Mouse (Mus musculus) liver, embryonic 16.5 days (tissue): Measurements from ENCODE around the gene Mipol1. TPM values are rescaled to one million over a fixed set of nuclear protein-coding genes. Genes with fewer than 3 reads are reported as not detected.
"Not testable (repeated sequence)": the region's sequence is repeated elsewhere in the genome, so short reads cannot be mapped to it uniquely, and the experiment has no call there.

Experiments used
- ATAC-seq: fragments of 200-750 bp; cut with Nextera tagmentation; 2 replicates; pipeline ENCODE4 v1.8.0; 2017; ENCODE audit warnings: low read depth, mild to moderate bottlenecking, moderate number of reproducible peaks, moderate library complexity
- H3K27ac ChIP-seq: fragments of 300-500 bp; sonication (generic); 2 replicates; pipeline ENCODE4 v1.5.1; 2014; ENCODE audit warnings: mild to moderate bottlenecking, low read length
- H3K27me3 ChIP-seq: fragments of 300-500 bp; sonication (generic); 2 replicates; pipeline ENCODE4 v1.6.1; 2014; ENCODE audit warnings: low read depth, low read length, mixed read lengths; ENCODE audit not compliant: control insufficient read depth, insufficient read depth
- H3K36me3 ChIP-seq: fragments of 300-500 bp; sonication (generic); 2 replicates; pipeline ENCODE4 v1.6.1; 2014; ENCODE audit warnings: mild to moderate bottlenecking; ENCODE audit not compliant: control insufficient read depth, insufficient read depth
- H3K4me1 ChIP-seq: fragments of 300-500 bp; sonication (generic); 2 replicates; pipeline ENCODE4 v1.6.1; 2014; ENCODE audit warnings: low read depth, low read length, mixed read lengths; ENCODE audit not compliant: control insufficient read depth
- H3K4me2 ChIP-seq: fragments of 300-500 bp; sonication (generic); 2 replicates; pipeline ENCODE4 v1.6.1; 2014; ENCODE audit warnings: low read depth, low read length, mixed read lengths
- H3K4me3 ChIP-seq: fragments of 300-500 bp; sonication (generic); 2 replicates; pipeline ENCODE4 v1.5.1; 2014; ENCODE audit warnings: low read depth, mild to moderate bottlenecking, low read length
- H3K9ac ChIP-seq: fragments of 300-500 bp; sonication (generic); 2 replicates; pipeline ENCODE4 v1.6.1; 2014; ENCODE audit warnings: low read depth, low read length
- H3K9me3 ChIP-seq: fragments of 300-500 bp; sonication (generic); replicated peaks from 2 replicates; pipeline ENCODE4 v1.6.1; 2016; ENCODE audit warnings: low read length; ENCODE audit not compliant: control insufficient read depth
- WGBS: fragments of 180-500 bp; shearing (Covaris S2); extraction: QIAGEN DNeasy Blood & Tissue Kit; methylation state at CpG from one replicate; pipeline ENCODE4 v1.1.7; 2014; ENCODE audit not compliant: insufficient replicate concordance; 5-methylcytosine and 5-hydroxymethylcytosine counted together
- polyA plus RNA-seq: library from polyadenylated mRNA; unstranded; fragments of >200 nt; fragmentation: Nextera tagmentation; extraction: Ambion mirVana; gene quantifications from 2 replicates; pipeline ENCODE4 v1.2.1, GENCODE M21; 2015

The Mipol1 gene
- polyA plus RNA-seq, 1 experiment from 2014 or later: 2.7 TPM

DNA sequence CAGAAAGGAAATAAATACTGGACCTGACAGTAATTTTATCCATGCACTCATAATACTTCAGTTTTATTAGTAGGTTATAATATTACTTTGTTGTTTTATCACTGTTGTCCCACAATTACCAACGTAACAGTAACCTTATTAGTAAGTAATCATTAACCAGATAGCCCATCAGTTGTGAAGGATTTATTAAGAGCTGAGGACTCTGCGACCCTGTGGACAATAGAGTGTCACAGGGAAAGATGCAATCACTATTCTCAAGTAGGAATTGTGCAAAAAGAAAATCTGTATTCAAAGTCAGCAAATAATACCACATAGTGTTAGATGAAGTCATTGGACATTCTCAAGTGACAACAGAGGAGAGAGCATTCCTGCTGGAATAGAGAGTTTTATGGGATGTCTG, 198.5 kb downstream of the Mipol1 start:
- H3K9me3 ChIP-seq: no peaks in the 10 kb centered on the region
- WGBS: 57% methylated on average over 2 of the region's 2 CpGs
- H3K4me2 ChIP-seq: no peak overlapping the region
- no peak overlapping the region for H3K4me3 ChIP-seq
- no peaks in the 10 kb centered on the region for H3K36me3 ChIP-seq
- H3K9ac ChIP-seq: no peak overlapping the region
- no peak overlapping the region for H3K27ac ChIP-seq
- ATAC-seq: no peak
- H3K27me3 ChIP-seq: no peaks in the 10 kb centered on the region
- H3K4me1 ChIP-seq: no peaks in the 10 kb centered on the region

DNA sequence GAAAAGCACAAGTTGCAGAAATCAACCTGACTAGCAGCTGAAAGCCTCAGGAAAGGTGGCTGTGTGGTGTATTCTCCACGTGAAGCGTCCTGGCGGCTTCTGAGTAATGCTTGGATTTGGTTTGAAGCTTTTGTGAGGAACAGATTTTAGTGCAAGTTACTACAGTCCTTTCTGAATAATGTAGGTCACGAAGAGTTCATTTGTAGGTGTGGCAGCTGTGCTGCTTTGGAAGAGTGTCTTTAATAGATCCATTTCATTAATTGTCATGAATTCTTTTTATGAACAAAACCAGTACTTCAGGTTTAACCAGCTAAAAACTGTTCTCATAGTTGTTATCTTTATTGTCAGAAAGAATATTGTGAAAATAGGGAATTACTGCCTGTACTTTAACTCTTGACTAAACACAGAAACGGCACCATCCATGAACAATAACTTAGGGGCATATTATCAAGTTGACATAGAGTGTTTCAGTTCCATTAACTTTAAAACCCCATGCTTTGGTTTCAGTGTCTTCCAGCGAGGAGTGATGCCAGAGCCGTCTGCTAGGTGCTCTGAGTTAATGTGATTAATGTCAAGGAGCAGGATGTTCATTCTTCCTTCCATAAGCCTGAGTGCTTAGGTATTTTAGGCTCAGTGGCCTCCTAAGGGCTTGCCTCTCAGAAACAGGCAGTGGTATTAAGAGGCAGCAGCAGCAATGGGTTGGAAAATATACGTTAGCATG, 206.9 kb downstream of the Mipol1 start:
- H3K27me3 ChIP-seq, H3K27ac ChIP-seq, H3K9me3 ChIP-seq, H3K36me3 ChIP-seq, H3K9ac ChIP-seq, H3K4me3 ChIP-seq, H3K4me2 ChIP-seq, ATAC-seq, H3K4me1 ChIP-seq: not testable (repeated sequence)
- WGBS: 68% methylated on average over 8 of the region's 8 CpGs

DNA sequence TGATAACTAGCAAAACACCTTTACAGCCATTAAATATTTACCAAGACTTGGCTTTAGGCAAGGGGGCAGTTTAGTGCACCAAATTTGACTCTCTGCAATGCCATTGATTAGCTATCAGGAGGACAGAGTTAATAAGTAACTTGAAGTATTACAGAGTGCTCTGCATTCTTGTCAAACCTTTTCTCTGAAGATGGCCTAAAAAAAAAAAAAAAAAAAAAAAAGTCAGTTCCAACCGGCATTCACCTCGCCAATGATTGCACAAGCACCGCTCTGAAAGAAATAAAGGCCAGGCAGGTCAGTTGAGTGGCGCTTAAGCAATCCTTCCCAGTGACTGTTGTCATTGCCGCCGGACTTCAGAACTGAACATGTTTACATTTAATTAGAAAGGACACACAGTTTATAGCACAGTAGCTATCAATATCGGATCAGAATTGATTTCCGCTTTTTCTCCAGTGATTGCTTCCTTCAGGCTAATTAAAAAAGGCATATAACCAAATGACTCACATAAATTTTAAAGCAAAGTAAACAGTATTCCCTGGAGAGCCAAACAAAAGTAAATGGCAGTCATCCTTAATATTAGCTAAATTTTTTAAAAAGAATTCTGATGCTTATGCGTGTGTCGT, 214.2 kb downstream of the Mipol1 start:
- Histone ChIP-seq H3K36me3 (no peaks in the 10 kb centered on the region), H3K9me3 (no peaks in the 10 kb centered on the region), H3K27me3 (no peaks in the 10 kb centered on the region), H3K4me2 (peak overlapping the region; percentile 27; the same call in 1 of the 2 replicates), H3K27ac (peak overlapping the region; percentile 33; the same call in 1 of the 2 replicates), H3K4me3 (no peak overlapping the region), H3K9ac (no peak overlapping the region), H3K4me1 (no peaks in the 10 kb centered on the region)
- WGBS: 68% methylated on average over 10 of the region's 10 CpGs
- ATAC-seq: peak; percentile 84

DNA sequence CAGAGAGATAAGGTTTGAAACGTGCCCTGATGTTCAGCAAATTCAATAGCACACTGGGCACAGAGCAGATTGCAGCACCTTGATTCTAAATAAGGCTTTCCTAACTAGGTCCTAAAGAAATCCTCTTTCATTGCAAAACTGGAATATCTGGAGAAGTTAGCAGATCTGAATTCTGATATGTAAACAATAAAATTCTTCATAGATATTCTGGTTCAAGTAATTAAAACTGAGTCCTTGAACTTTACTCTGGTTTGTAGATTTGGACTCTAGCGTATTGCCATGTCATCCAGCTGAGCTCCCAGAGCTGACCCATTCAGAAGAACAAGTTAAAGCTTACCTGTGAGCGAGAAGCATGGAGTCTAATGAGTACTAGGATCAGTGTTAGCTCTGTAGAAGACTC, 217.1 kb downstream of the Mipol1 start:
- H3K4me1 ChIP-seq: no peaks in the 10 kb centered on the region

DNA sequence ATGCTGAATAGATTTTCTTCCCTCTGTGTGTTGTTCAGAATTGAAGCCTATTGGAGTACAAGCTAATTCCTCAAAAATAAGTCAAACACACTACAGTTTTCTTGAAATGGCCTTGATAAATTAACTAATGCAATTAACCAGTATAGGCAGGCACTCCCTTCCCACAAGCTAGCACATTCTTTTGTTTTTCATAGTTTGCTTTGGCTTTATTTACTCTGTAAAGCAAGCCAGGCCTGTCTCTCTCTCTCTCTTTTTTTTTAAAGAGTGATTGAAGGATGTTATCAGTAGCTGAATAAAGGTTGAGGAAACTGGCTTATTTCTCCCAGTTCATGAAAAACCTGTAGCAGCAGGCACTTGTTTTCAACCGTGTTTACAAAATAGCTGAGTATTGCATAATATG, 219.1 kb downstream of the Mipol1 start:
- no peaks in the 10 kb centered on the region for H3K36me3 ChIP-seq
- no peaks in the 10 kb centered on the region for H3K9me3 ChIP-seq
- H3K4me2 ChIP-seq: no peak overlapping the region
- ATAC-seq: no peak
- H3K27me3 ChIP-seq: no peaks in the 10 kb centered on the region
- H3K27ac ChIP-seq: no peak overlapping the region
- no peak overlapping the region for H3K4me3 ChIP-seq
- 37% methylated on average over 1 of the region's 1 CpGs for WGBS
- H3K4me1 ChIP-seq: no peaks in the 10 kb centered on the region
- no peak overlapping the region for H3K9ac ChIP-seq

More for the DNA sequence above, 217.1 kb downstream of the Mipol1 start:
- Histone ChIP-seq H3K36me3 (no peaks in the 10 kb centered on the region), H3K9ac (no peak overlapping the region), H3K4me2 (no peak overlapping the region), H3K27ac (peak overlapping the region; percentile 63), H3K27me3 (no peaks in the 10 kb centered on the region), H3K4me3 (no peak overlapping the region), H3K9me3 (no peaks in the 10 kb centered on the region)
- WGBS: 50% methylated on average over 3 of the region's 3 CpGs
- no peak for ATAC-seq

DNA sequence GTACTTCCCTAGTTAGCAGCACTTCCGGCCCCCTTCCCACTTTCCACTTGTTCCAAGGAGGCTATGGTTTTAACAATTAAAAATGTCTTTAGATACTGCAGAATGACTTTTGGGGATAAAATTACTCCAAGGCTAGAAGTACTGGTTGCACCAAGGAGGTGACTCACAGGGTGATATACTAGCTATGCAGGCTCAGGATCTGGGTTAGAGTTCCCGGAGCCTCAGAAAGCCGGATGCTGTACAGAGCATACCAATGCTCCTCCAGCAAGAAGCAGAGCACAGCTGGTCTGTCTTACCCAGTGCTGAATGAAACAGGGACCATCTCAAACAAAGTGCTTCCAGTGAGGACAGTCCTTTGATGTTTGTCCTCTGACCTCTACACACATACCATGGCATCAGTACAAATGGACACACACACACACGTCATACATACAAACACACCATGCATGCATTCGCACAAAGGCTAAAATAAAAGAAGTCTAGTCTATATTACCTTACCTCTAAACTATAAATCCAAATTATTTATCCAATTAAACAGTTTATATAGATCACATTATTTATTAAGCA, 219.9 kb downstream of the Mipol1 start:
- peak; percentile 74 for ATAC-seq
- Histone ChIP-seq H3K36me3 (no peaks in the 10 kb centered on the region), H3K4me1 (no peaks in the 10 kb centered on the region), H3K9me3 (no peaks in the 10 kb centered on the region), H3K27ac (peak overlapping the region; percentile 41; the same call in 1 of the 2 replicates), H3K4me3 (no peak overlapping the region), H3K4me2 (no peak overlapping the region), H3K27me3 (no peaks in the 10 kb centered on the region), H3K9ac (no peak overlapping the region)
- 69% methylated on average over 5 of the region's 5 CpGs for WGBS

DNA sequence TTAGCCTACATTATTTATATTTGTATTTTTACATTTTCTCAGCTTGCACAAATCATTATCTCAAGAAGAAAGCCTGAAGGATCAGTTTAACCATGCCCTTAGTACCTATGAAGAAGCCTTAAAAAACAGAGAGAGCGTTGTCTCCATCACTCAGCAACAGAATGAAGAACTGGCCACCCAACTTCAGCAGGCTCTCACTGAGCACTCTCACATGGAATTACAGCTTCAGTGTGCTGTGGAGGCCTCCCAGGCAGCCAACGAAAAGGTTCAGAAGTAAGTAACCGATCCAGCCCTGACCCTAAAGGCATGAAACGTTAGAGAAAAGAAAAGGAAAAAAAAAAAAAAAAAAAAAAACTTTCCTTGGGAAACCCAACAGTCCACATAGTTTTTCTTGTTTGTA, 226.7 kb downstream of the Mipol1 start:
- no peaks in the 10 kb centered on the region for H3K9me3 ChIP-seq
- no peaks in the 10 kb centered on the region for H3K36me3 ChIP-seq
- no peak overlapping the region for H3K9ac ChIP-seq
- no peak overlapping the region for H3K4me3 ChIP-seq
- no peak overlapping the region for H3K27ac ChIP-seq
- H3K4me1 ChIP-seq: no peaks in the 10 kb centered on the region
- no peaks in the 10 kb centered on the region for H3K27me3 ChIP-seq
- no peak overlapping the region for H3K4me2 ChIP-seq
- ATAC-seq: no peak
- 57% methylated on average over 4 of the region's 4 CpGs for WGBS

DNA sequence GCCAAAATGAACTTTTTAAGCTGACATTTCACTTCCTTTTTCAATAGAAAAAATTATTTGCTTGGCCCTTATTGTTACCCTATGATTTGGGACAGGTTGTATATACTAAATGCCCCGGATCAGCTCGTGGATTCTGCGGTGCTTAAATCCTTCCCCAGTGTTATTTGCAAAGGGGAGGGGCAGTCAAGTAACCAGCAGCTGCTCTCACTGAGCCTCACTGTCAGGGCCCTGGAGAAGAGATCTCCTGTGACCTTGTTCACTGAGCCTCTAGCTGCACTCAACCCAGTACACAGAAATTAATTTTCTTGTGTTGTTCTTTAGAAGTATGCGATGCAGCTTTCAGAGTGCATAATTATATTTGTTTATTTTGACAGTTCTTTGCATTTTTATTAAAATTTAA, 227.1 kb downstream of the Mipol1 start:
- no peak overlapping the region for H3K9ac ChIP-seq
- ATAC-seq: no peak

More for the DNA sequence above, 227.1 kb downstream of the Mipol1 start:
- no peaks in the 10 kb centered on the region for H3K4me1 ChIP-seq
- no peak overlapping the region for H3K4me3 ChIP-seq
- 32% methylated on average over 4 of the region's 4 CpGs for WGBS
- H3K4me2 ChIP-seq: no peak overlapping the region
- no peaks in the 10 kb centered on the region for H3K27me3 ChIP-seq
- no peaks in the 10 kb centered on the region for H3K9me3 ChIP-seq
- H3K27ac ChIP-seq: no peak overlapping the region
- H3K36me3 ChIP-seq: no peaks in the 10 kb centered on the region
